Mouse (Mus musculus) spleen, adult 18-20 months (tissue): ENCODE results near the gene Ell.

Experiments
- DNase-seq, 2 experiments: peaks; one replicate each; pipeline ENCODE4 v3.0.0; 2022; ENCODE audit warnings: mixed read lengths in 2 of 2

The Ell gene

DNA sequence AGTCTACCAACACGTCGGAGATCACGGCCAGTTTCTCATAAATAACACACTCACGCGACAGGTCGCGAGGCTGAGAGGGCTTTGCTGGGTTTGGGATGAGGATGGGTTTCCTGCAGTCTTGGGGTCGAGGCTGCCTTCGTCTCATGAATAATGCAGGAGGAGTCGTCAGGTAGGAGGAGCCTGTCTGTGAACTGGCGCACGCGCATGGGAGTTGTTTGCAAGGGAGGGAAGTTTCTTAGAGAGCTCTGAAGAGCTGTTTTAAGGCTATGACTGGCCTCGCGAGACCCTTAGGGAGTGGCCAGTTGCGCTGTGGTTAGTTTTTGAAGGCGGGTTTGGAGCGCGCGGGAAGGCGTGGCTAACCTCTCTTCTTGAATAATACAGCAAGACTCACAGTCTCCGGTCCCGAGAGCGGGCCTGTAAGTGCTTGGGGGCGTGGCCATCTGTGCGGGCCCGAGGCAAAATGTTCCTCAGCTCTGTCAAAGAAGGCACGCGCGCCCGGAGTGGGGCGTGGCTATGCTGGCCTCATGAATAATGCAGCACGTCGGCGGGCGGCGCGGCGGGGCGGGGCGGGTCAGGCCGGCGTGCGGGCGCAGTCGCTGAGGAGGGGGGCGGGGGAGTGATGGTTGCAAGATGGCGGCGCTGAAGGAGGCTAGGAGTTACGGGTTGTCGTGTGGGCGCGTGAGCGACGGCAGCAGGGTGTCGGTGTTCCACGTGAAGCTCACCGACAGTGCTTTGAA lies at the start of gene Ell:
Gene Ell, plus strand, starts transcription at position 381 of the 737 bp plus-strand sequence.
- DNase-seq, result peak; percentile 98 to 99

DNA sequence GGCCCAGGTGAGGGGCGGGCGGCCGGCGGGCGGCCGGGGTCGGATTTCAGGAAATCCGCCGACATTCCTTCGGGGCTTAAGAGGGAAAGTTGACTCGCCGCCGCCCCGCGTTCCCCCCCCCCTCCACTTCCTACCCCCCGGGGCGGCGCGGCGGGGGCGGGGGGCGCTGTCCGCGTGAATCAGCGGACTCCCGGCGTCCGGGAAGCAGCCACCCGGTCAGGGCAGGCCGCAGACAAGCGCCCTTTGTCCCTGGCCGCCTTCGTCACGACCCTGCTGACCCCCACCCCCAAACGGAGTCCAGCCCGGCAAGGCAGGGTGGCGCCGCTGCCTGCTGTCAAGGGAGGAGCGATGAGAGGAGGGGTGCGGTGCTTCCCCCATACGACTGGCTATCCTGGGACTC lies 49.7 kb upstream of the Ell start:
- no peak for DNase-seq

DNA sequence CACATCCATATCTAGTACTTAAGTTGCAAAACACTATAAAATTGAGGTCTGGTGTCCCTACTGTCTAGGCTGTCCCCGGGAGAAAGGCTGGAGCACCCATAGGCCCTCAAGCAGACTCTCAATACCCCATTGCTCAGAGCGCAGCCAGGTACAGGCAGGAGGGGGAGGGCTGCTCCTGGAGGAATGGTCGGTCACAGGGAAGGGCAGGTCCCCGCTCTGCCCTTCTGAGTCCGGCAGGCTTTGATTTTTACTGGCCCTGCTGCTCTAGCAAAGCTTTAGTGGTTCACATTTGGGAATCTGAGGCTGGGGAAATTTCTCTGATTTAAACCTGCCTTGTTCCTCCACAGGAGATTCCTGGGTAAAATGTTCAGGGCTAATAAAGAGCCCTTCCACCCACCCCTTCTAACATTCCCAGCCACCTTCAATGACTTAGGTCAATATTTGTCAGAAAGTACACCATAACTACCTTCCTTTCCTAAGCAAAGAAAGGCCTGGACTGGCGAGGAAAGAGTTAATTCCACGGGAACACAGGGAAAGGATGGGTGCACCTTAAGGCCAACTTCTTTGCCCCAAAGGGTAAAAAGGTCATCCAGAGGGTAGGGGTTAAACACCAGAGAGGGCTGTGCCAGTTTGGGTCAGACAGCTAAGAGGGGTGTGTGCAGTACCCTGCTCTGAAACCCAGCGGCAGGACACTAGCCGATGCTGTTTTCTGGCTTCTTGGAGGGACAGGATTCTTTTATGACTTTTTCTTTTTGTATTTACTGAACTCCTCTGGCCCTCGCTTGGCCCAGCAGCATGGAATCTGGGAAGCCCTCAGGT lies 49.0 kb upstream of the Ell start:
- no peak for DNase-seq

DNA sequence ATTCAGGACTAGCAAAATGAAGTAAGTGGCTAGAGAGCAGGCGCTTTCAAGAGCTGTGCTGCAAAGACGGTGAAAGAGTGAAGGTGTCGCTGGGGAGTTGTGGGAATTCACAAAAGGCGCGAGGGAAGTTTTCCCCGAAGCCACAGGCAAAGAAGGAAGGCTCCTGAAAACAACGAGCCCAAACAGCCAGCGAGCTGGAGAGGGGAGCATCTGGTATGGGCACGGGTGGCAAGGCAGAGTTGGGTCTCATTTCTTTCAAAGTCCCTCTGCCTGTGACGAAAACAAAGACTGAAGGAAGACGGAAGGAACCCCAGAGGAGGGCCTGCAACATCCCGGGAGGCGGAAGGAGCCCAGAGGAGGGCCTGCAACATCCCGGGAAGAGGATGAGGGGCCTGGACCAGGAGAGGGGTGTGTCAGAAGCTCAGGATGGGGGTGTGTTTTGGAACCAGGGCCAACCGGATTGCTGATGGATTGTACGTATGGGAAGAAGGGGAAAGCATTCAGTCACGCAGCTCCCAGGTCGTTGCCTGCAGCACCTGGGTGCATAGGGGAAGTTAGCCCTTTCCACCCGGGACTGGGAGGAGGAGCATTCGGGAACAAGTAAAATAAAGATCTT lies 48.3 kb upstream of the Ell start:
- DNase-seq, result no peak

DNA sequence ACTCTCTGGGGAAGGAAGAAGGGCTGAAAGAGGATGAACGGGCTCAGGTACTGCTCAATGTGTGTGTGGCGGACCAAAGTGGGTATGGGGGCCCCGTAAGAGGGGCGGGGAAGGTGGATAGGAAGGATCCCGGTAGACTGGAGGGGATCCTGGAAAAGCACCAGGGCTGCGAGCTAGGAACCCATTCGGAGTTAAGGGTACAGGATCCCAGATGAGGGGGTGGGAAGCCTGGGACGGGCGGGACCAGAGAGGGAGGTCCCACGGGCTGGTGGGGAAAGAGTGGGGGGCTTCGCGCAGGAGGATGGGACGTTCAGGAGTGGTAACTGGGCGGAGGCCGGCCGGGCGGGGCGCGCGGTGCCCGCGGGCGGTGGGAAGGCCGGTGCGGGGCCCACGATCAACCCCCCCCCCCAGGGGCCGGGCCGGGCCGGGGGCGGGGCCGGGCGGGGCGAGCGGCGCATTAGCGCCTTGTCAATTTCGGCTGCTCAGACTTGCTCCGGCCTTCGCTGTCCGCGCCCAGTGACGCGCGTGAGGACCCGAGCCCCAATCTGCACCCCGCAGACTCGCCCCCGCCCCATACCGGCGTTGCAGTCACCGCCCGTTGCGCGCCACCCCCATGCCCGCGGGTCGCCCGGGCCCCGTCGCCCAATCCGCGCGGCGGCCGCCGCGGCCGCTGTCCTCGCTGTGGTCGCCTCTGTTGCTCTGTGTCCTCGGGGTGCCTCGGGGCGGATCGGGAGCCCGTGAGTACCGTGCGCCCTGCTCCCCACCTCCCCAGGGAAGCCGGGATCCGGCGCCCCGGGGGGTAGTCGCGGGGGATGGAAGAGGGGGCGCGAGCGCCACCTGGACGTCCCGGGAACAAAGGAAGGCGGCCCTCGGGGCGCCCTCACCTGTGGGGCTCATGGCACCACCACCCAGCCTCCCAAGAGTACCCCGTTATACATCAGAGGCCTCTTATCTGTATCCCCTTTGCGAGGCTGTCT lies 46.3 kb upstream of the Ell start, which contains the start of gene Crlf1:
Gene Crlf1, plus strand, starts transcription at position 495 of the 977 bp plus-strand sequence.
- DNase-seq, result no peak

DNA sequence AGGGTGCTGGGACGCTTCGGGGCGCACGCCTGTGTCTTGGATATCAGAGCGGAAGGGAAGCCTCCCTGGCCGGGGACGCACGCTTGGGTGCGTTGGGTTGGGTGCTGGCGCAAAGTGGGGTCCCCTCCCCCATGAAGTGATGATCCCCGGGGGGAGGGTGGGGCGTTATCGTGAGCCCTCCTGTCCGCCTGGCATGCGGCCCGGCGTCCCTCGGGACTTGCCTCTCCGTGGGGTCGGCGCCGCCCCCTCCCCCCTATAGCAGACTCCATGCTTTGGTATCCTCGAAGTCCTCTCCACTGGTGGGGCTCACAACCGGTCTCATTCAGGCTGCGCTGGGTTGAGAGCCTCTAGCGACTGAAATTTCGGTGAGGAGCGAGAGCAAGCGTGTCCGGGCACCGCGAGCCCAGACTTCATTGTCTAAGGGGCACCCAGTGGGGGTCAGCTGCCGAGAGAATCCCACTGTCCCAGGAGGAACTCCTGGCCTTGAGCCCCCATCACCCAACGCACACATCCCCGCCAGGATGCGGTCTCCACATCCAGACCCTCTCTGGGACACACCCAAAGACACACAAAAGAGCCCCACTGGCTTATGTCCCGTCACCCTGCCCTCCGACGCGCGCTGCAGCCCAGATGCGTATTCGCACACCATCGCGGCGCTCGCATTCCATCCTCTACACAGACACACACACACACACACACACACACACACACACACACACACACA lies 45.4 kb upstream of the Ell start:
- DNase-seq, result no peak

DNA sequence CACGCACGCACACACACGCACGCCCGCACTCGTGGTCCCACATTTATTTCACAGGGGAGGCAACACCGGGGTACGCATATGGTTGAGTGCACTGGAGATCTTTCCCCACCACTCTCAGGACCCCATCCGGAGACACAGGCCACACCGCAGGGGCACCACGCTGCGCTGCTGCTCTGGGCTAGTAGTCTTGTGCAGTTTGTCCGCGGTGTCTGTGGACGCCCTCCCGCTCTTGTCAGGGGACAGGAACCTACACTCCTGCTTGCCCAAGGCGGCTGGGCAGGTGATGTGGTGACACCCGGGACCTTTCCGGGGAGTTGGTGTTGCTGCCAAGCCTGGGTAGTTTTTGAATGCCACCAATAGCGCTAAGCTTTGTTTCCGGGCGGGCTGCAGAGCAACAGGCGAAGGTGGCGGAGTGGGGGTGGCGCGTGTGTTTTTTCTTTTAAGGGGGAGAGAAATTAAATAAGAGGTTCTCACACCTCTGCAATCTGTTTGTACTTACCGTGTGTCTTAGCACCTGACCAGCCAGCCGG lies 44.8 kb upstream of the Ell start:
- DNase-seq, result no peak

DNA sequence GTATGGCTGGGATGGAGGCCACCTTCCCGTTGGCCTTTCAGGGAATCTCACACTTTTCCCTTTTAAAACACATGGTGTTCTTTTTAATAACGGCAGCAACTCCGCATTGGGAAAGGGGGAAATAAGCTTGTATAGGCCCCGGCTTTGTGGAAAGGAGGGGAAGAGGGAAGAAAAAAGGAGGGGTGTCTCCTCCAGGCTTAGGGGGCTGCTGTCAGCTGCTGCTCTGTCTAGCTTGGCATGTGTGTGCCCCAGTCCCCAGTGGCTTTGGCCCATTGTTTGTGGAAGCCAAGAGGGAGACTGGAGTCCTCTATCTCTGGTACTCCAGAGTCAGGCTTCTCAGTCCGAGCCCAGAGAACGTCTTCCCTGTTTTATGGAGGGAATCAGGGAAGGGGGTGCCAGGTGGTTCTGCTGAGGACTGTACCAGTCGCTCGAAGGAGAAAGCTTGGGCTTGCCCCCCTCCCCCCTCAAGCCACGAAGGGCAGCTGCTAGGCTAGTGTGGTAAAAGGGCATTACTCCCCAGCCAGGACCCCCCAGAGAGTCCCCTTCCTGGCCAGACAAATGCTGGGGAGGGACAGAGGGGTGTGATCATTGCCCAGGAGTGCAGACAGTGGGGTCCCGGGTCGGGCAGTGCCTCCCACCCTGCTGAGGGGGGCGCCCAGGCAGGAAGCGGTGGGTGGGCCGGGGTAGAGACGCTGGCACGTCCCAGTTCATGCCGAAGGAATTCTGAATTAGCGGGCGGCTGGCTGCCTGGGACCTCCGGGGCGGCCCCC lies 44.1 kb upstream of the Ell start:
- DNase-seq, result no peak

DNA sequence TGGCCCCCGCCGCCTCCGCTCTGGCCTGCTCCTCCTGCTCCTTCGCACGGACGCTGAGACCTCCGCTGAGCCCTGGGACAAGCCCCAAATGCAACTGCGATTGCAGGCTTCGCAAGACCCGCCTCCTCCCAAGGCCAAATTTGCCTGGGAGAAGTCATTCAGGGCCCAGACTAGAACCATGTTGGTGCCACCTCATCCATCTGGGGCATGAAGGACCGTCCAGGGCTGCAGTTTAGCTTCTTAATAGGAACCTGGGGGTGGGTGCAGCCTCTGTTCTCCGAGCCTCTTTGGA lies 43.5 kb upstream of the Ell start:
- DNase-seq, result no peak

DNA sequence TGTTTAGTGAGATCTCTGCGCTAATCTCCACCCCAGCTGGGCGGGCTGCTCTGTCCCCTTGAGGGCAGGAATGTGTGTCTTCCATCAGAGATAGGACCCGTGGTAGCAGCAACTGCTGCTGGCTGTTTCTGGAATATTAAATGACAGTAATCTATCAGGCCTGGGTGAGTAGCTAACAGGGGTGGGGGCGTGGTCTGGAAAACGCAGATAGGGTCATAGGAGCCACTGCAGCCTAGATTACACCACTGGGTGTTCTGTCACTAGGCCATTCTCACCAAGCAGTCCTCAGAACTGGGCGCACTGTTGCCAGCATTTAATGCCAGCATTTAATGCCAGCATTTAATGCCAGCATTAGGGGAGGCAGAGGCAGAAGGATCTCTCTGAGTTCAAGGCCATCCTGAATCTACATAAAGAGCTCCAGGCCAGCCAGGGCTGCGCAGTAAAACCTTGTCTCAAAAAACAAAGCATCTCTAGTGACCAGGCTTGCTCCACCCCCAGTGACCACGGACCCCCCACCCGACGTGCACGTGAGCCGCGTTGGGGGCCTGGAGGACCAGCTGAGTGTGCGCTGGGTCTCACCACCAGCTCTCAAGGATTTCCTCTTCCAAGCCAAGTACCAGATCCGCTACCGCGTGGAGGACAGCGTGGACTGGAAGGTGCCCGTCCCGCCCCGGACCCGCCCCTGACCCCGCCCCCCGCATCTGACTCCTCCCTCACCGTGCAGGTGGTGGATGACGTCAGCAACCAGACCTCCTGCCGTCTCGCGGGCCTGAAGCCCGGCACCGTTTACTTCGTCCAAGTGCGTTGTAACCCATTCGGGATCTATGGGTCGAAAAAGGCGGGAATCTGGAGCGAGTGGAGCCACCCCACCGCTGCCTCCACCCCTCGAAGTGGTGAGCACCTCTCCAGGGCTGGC lies 38.6 kb upstream of the Ell start:
- DNase-seq, result no peak

DNA sequence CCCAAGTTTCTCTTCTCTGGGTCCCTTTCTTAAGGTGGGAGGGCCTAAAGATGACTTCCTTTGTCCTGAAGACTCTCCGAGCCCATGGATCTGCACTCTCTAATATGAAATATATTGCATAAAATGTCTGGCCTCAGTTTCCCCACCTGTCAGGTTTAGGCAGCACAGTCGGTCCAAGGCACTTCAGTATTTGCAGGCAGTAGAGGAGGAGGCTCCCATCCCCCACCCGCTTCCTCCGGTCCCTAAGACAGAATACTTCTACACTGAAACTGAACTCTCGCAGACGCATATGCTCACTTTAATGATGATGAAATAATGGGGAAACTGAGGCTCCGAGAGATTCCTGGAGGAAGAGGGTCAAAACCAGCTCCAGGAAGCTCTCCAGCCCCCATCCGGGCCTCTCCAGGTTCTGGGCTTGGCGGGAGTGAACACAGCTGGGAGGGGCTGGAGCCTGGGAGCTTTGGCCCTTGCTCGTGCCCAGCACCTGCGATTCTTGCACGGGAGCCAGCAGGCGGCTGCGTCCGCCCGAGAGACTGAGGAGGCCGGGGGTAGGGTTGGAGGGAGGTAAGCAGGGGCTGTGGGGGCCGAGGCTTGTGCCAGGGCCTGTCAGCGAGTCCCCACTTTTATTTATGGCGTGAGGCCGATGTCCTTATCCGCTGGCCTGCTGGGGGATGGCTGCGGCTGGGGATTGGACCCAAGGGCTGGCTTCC lies 37.3 kb upstream of the Ell start:
- DNase-seq, result no peak

DNA sequence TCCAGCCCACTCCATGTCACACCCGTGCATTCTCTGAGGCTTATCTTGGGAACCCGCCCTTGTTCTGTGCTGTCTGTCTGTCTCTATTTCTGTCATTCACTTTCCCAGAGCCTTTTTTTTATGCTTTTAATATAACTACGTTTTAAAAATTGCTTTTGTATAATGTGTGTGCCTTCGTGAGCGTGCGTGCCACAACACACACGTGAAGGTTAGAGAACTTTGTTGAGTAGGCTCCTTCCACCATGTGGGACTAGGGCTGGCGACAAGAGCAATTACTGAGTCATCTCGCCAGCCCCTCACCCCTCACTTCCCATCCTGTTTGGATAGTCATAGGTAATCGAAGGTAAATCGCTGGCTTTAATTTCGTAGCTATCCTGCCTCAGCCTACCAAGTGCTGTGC lies 36.7 kb upstream of the Ell start:
- DNase-seq, result no peak

DNA sequence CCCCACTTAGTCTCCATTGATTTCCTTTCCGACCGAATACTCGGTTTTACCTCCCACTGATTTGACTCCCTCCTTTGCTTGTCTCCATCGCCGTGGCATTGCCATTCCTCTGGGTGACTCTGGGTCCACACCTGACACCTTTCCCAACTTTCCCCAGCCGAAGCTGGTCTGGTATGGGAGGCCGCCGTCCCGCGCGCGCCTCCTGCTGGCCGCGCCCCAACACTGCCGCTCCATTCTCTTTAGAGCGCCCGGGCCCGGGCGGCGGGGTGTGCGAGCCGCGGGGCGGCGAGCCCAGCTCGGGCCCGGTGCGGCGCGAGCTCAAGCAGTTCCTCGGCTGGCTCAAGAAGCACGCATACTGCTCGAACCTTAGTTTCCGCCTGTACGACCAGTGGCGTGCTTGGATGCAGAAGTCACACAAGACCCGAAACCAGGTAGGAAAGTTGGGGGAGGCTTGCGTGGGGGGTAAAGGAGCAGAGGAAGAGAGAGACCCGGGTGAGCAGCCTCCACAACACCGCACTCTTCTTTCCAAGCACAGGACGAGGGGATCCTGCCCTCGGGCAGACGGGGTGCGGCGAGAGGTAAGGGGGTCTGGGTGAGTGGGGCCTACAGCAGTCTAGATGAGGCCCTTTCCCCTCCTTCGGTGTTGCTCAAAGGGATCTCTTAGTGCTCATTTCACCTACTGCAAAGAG lies 36.1 kb upstream of the Ell start:
- peak in 1 of 2 experiments; percentile 59 for DNase-seq

DNA sequence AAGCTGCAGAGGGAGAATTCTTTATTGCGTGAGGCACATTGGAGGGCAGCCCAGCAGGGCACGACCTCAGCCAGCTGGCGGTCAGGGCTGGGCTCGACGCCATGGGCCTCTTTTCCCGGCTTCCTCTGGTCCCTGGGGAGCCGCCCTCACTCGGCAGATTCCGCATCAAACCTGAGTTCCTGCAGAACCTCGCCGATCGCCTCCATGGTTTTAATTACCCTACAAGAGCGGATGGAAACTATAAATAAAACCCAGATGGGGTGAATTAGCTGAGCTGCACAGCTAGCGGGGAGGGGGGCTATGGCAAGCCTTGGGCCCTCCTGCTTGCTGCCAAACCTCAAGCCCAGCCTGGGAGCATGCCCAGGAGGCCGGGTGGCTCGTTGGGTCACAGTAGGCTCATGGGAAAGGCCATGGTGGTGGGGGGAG lies 35.0 kb upstream of the Ell start:
- DNase-seq, result no peak

DNA sequence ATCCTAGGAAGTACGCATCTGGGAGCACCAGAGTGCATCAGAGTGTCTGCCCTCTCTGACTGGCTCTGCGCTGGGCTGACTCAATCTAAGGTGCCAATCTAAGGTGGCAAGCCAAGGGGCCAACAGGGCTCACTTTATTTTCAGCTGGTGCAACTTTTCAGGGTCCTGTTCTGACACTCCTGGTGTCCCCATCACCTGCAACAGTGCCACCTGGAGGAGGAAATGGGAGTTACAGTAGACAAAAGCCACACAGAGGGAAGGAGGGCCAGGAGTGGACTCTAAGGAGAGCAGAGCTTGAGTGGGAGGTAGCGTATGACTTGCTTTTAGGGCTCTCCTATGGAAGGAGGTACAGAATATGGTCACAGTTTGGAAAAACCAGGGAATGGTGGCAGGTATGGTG lies 34.4 kb upstream of the Ell start:
- DNase-seq, result peak in 1 of 2 experiments; percentile 79

DNA sequence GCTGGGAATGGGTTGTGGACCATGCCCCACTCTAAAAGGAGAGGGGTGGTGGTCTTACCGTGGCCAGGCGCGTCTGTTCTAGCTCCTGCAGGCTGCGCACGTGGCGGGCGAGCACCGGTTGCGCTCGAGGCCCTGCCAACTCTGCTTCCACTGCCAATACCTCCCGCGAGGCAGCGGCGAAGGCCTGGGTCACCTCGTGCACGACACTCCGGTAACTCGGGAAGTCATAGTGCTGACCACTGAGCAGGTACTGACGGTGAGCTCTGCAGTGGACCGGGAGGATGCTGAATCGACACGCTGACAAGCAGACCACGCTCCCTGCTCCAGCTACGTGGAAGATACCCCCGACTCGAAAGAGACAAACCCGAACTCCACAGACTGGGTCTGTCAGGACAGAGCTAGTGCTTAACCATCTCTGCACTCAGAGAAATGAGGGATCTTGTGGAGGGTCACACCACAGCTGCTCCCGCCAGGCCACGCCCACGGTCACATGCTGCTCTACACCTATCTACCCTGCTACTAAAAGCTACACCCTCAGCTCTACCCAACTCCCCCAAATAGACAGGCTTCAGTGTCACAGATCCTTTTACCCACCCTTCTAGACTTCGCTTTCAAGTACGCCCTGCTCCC lies 33.4 kb upstream of the Ell start:
- DNase-seq, result no peak

DNA sequence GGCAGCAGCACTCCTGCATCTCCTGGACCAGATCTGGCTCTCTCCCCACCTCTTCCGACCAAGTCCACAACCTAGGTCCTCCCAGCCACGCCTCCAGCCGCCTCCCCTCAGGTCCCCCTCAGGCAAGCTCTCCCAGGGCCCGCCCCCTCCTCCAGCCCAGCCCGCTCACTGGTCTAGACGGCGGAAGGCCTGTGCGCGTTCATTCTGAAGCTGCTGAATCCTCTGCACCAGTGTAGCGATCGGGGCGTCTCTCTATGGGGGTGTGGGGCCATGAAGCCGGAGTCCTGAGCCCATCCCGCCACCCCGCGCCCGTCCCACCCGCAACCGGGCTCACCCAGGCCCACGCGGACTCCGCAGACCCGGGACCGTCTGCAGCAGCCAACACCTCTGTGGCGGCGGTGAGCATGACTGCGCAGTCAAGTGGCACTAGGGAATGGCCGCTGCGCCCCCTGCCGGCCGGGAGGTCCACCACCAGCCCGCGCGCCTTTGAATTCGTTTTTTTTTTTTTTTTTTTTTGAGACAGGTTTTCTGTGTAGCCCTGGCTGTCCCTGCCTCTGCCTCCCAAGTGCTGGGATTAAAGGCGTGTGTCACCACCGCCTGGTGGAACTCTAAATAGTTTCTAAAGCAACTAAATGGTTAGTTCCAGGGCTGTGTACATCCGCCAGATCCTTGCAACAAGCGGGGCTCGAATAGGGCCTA lies 32.8 kb upstream of the Ell start, which contains the start of gene Rex1bd:
Gene Rex1bd, minus strand, starts transcription at position 425 of the 699 bp plus-strand sequence.
- peak; percentile 90 to 95 for DNase-seq
